10 mouse cellular contexts compared by ENCODE assay signal in genomic region chr14:45452148-45452547, GRCm38 (mm10). TPM values are rescaled to one million over a fixed set of nuclear protein-coding genes. Genes with fewer than 3 reads are reported as not detected.
DNase-seq lines count a peak whose midpoint lies in the region; ATAC-seq and TF ChIP-seq lines count a peak whose summit lies in the region.
"Had no signal": no experiment of that assay in that cellular context is flagged by ENCODE, and none has a peak within 500 bp of the region (broad histone marks: within the 10 kb centered on the region; RNA-seq: fewer than 3 reads in every experiment).

No protein-coding gene starts in this region.

- H3K27me3 ChIP-seq in midbrain, embryonic 10.5 days (ENCODE audit: low read depth, poor library complexity, severe bottlenecking), result no peaks in the 10 kb centered on the region
- no peaks in the 10 kb centered on the region for H3K27me3 ChIP-seq in midbrain, embryonic 13.5 days
- no peaks in the 10 kb centered on the region for H3K27me3 ChIP-seq in heart, postnatal 0 days (ENCODE audit: control insufficient read depth, insufficient read depth, low read length)
- no peaks in the 10 kb centered on the region for H3K27me3 ChIP-seq in limb, embryonic 10.5 days (ENCODE audit: low read depth, poor library complexity, severe bottlenecking)
- no peaks in the 10 kb centered on the region for H3K27me3 ChIP-seq in stomach, embryonic 14.5 days (ENCODE audit: control insufficient read depth, insufficient read depth, low read length)
- H3K27me3 ChIP-seq: embryonic facial prominence, embryonic 13.5 days had no signal

- H3K4me2 ChIP-seq in midbrain, embryonic 13.5 days (replicated peaks), result no peak overlapping the region
- H3K4me2 ChIP-seq in heart, postnatal 0 days (ENCODE audit: low read depth, low read length), result no peak overlapping the region
- no peak overlapping the region for H3K4me2 ChIP-seq in stomach, embryonic 14.5 days (replicated peaks; ENCODE audit: low read depth, low read length)
- H3K4me2 ChIP-seq: embryonic facial prominence, embryonic 13.5 days had no signal

- H3K4me3 ChIP-seq in midbrain, embryonic 10.5 days, result no peak overlapping the region
- H3K4me3 ChIP-seq in midbrain, embryonic 13.5 days (replicated peaks), result no peak overlapping the region
- no peak overlapping the region for H3K4me3 ChIP-seq in heart, postnatal 0 days (ENCODE audit: low read depth, low read length)
- no peak overlapping the region for H3K4me3 ChIP-seq in limb, embryonic 10.5 days
- H3K4me3 ChIP-seq in stomach, embryonic 14.5 days (ENCODE audit: low read depth, low read length), result no peak overlapping the region
- H3K4me3 ChIP-seq: embryonic facial prominence, embryonic 13.5 days had no signal

- 59% methylated on average over 4 of the region's 4 CpGs for WGBS in midbrain, embryonic 10.5 days
- 67% methylated on average over 4 of the region's 4 CpGs for WGBS in midbrain, embryonic 13.5 days
- WGBS in heart, postnatal 0 days, result 37% methylated on average over 4 of the region's 4 CpGs
- WGBS in limb, embryonic 10.5 days, result 57% methylated on average over 4 of the region's 4 CpGs
- WGBS in stomach, embryonic 14.5 days, result 30% methylated on average over 4 of the region's 4 CpGs

- H3K27ac ChIP-seq in midbrain, embryonic 10.5 days (replicated peaks), result 0 out of 2 replicates have a peak overlapping the region, but pooled peaks have one; percentile 52
- H3K27ac ChIP-seq in midbrain, embryonic 13.5 days, result no peak overlapping the region
- H3K27ac ChIP-seq in heart, postnatal 0 days (ENCODE audit: low read depth), result peak overlapping the region; percentile 86
- peak overlapping the region; percentile 50; the same call in 1 of the 2 replicates for H3K27ac ChIP-seq in limb, embryonic 10.5 days
- H3K27ac ChIP-seq in stomach, embryonic 14.5 days (ENCODE audit: low read length), result 0 out of 2 replicates have a peak overlapping the region, but pooled peaks have one; percentile 27
- H3K27ac ChIP-seq: embryonic facial prominence, embryonic 13.5 days had no signal

- peaks cover 42% of the 10 kb centered on the region for H3K4me1 ChIP-seq in midbrain, embryonic 10.5 days
- peaks cover 34% of the 10 kb centered on the region for H3K4me1 ChIP-seq in midbrain, embryonic 13.5 days (replicated peaks)
- peaks cover 51% of the 10 kb centered on the region for H3K4me1 ChIP-seq in heart, postnatal 0 days (ENCODE audit: control insufficient read depth, insufficient read depth)
- peaks cover 55% of the 10 kb centered on the region for H3K4me1 ChIP-seq in limb, embryonic 10.5 days
- peaks cover 32% of the 10 kb centered on the region; the same call in 1 of the 2 replicates for H3K4me1 ChIP-seq in stomach, embryonic 14.5 days (ENCODE audit: control insufficient read depth, insufficient read depth, low read length)

- H3K9me3 ChIP-seq in midbrain, embryonic 10.5 days (replicated peaks), result no peaks in the 10 kb centered on the region
- H3K9me3 ChIP-seq in midbrain, embryonic 13.5 days, result no peaks in the 10 kb centered on the region
- no peaks in the 10 kb centered on the region for H3K9me3 ChIP-seq in heart, postnatal 0 days (replicated peaks; ENCODE audit: control insufficient read depth, low read length)
- no peaks in the 10 kb centered on the region for H3K9me3 ChIP-seq in limb, embryonic 10.5 days (replicated peaks)
- no peaks in the 10 kb centered on the region for H3K9me3 ChIP-seq in stomach, embryonic 14.5 days (ENCODE audit: control insufficient read depth, low read depth, low read length)
- H3K9me3 ChIP-seq: embryonic facial prominence, embryonic 13.5 days had no signal

- H3K36me3 ChIP-seq in midbrain, embryonic 10.5 days, result no peaks in the 10 kb centered on the region
- no peaks in the 10 kb centered on the region for H3K36me3 ChIP-seq in midbrain, embryonic 13.5 days
- H3K36me3 ChIP-seq in heart, postnatal 0 days (replicated peaks; ENCODE audit: control insufficient read depth, insufficient read depth, low read length), result no peaks in the 10 kb centered on the region
- no peaks in the 10 kb centered on the region for H3K36me3 ChIP-seq in limb, embryonic 10.5 days
- no peaks in the 10 kb centered on the region for H3K36me3 ChIP-seq in stomach, embryonic 14.5 days (ENCODE audit: control insufficient read depth, insufficient read depth, low read length)
- H3K36me3 ChIP-seq: embryonic facial prominence, embryonic 13.5 days had no signal

- ATAC-seq in midbrain, embryonic 13.5 days, result no peak
- ATAC-seq in heart, postnatal 0 days (ENCODE audit: insufficient read depth, low read depth), result no peak
- ATAC-seq in stomach, embryonic 14.5 days (ENCODE audit: insufficient number of reproducible peaks, insufficient read depth, low FRiP score, low read depth), result no peak
- ATAC-seq: inflammation-experienced regulatory T-cells, adult 6 months had no signal

- no peak for TF ChIP-seq EP300 in heart, postnatal 0 days (IDR thresholded peaks at IDR 0.05; ENCODE audit: low read depth)

- no peak overlapping the region for H3K9ac ChIP-seq in midbrain, embryonic 13.5 days (replicated peaks)
- no peak overlapping the region for H3K9ac ChIP-seq in heart, postnatal 0 days (replicated peaks; ENCODE audit: low read depth, low read length)
- H3K9ac ChIP-seq in stomach, embryonic 14.5 days (replicated peaks; ENCODE audit: low read depth, low read length), result no peak overlapping the region
- H3K9ac ChIP-seq: embryonic facial prominence, embryonic 13.5 days had no signal

- no peak for DNase-seq in midbrain, embryonic 10.5 days (ENCODE audit: low spot score)
- DNase-seq in heart, postnatal 0 days (ENCODE audit: low spot score), result no peak
- DNase-seq in limb, embryonic 10.5 days (ENCODE audit: low spot score), result no peak
- DNase-seq in thymus, postnatal 4 days, result no peak
- no peak for DNase-seq in cerebellum, adult 8-10 months
- no peak for DNase-seq in left cerebral cortex, adult 11 months (ENCODE audit: low spot score)

- no peak for TF ChIP-seq CTCF in heart, postnatal 0 days (IDR thresholded peaks at IDR 0.05; ENCODE audit: low read depth)

RNA-seq across cellular contexts. Expression of gene Gnpnat1, which starts 47.4 kb away (rescaled TPM):
- 37.8 and 42.4 TPM in 2 replicates for polyA plus RNA-seq in midbrain, embryonic 10.5 days (2016; fragmentation: Nextera tagmentation; extraction: Ambion mirVana)
- 29.2 and 30.6 TPM in 2 replicates for polyA plus RNA-seq in midbrain, embryonic 13.5 days (2015; fragmentation: Nextera tagmentation; extraction: Ambion mirVana)
- total RNA-seq in heart, postnatal 0 days (2014; rRNA removed; ENCODE audit: low replicate concordance), result 5.3 and 11.0 TPM in 2 replicates
- polyA plus RNA-seq in heart, postnatal 0 days (2015; fragmentation: Nextera tagmentation; extraction: Ambion mirVana), result 18.6 and 22.1 TPM in 2 replicates
- 61.2 and 74.4 TPM in 2 replicates for polyA plus RNA-seq in limb, embryonic 10.5 days (2016; fragmentation: Nextera tagmentation; extraction: Ambion mirVana)
- 50.9 and 52.8 TPM in 2 replicates for polyA plus RNA-seq in stomach, embryonic 14.5 days (2014; fragmentation: Nextera tagmentation; extraction: Ambion mirVana)
